Mouse (Mus musculus) 416B (cell line): Measurements from ENCODE around the gene Ank3.
A peak's percentile ranks its signal among the peaks of the same experiment; 100 is the strongest.

Experiments used
- DNase-seq: peaks from one replicate; pipeline ENCODE4 v3.0.0; 2011; ENCODE audit warnings: low read depth

Gene Ank3

DNA sequence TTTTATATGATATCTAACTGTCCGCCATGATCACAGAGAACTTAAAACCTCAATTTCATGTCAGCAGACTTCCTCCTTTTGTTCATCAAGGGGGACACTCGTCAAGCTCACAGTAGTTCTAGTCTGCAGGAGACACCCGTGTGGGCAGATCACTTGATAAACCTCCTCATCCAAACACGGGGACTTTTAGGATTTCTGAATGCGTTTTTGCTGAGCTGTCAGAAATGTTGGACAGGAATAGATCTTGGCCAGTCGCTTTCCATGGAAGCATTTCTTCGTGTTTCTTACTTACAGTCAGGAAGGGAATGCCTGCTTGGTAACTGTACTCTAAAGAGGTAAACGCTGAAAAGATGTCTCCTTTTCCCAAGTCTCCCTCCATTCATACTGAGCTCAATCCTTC, 598.5 kb downstream of the Ank3 start:
- DNase-seq, result no peak

DNA sequence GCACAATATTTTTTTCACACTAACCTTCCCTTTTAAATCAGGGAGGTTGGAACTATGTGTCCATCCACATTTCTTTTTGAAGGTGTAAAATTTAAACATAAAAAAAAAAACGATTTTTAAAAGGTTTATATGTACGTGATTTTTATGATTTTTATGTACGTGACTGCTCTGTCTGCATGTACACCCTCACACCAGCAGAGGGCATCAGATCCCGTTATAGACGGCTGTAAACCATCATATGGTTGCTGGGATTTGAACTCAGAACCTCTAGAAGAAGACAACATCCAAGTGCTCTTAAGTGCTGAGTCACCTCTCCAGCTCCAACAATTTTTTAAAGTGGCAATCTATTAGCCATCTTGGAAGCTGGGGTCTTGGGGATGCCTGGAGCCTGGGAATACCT, 605.5 kb downstream of the Ank3 start:
- DNase-seq, result no peak

DNA sequence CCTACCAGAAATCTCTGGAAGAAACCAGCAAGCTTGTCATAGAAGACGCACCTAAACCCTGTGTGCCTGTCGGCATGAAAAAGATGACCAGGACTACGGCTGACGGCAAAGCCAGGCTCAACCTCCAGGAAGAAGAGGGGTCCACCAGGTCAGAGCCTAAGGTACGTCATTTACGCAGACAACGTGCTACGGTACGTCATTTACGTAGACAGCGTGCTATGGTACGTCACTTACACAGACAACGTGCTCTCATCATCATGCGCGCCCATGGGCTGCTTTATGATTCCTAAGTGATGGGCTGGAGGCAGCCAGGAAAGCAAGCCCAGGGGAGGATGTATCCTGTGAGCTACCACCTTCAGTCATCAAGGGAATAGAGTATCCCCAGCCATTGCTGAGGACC, 606.3 kb downstream of the Ank3 start:
- no peak for DNase-seq

DNA sequence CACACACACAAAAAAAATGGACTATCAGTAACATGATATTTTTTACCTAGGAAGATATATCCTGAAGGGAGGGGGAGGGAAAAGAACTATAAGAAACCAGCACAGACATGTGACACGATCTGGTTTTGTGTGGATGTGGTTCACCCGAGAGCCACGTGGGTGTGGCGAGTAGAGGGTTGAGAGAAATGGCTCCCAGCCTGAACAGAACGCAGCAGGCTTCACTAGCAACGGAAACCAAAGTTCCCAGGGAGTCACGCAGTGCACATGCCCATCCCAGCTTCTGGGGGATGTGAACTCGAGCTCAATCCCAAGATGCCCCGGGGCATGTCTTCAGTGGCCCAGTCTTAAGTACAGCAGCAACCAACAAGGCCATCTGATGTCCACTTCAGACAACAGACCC, 607.8 kb downstream of the Ank3 start:
- DNase-seq, result no peak

DNA sequence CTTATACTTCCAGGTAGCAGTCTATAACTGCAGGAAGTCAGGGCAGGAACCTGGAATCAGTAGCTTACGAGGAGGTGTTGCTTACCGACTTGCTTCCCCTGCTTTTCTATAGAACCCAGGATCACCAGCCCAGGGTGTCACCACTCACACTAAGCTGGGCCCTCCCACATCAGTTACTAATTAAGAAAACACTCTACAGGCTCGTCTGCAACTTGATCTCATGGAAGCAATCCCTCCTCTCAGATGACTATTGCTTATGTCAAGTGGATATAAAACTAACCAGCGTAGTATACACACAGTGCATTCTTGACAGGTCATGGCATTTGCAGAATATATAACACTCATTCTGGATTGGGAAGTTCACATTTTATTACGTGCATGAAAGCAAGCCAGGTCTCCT, 613.2 kb downstream of the Ank3 start:
- no peak for DNase-seq

DNA sequence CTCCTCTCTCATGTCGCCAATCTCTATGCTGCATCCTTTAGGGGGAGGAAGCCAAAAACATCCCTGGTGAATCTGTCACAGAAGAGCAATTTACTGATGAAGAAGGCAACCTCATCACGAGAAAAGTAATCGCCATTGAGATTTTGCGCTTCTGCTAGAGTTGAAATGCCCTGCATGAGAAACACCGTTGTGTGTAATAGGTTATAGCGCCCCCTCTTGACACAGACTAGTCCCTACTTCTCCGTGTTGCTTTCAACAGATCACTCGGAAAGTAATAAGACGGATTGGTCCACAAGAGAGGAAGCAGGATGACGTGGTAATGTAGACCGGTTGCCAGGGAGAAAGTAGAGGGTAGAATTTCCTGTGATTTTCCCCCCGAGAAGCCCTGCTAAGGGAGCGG, 615.4 kb downstream of the Ank3 start:
- no peak for DNase-seq

DNA sequence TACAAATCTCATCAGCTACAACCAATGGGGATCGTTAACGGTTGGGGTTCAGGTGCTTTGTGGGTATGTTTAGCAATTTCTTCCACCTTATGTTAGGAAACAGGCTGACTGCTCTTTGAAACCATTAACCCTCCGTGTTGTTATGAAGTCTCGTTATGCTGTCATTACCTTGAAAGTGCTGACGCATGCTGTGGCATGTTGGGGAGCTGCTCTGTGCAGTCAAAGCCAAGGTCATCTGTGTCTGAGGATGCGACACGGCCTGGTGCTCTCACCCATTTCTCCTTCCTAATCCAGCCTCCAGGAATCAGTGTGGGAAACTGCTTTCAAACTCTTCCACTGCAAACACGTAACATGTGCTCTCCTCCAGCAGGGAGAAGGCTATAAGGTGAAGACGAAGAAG, 616.6 kb downstream of the Ank3 start:
- DNase-seq, result no peak

DNA sequence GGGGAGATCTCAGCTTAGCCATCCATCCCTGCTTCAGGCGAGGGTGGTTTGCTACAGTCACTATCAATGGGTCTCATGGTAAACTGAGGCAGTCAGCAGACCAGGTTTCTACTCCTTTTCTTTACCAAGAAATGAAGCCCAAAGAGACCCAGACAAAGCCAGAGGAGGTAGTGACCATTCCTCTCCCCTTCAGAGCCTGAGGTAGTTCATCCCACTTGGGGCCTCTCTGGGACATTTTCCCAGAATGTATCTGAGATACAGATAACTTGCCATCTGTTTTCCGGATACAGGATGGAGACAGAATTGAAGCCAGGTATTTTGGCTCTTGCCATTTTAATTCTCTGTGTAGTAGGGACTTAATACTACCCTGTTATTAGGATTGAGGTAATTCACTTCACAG, 620.1 kb downstream of the Ank3 start:
- DNase-seq, result no peak

DNA sequence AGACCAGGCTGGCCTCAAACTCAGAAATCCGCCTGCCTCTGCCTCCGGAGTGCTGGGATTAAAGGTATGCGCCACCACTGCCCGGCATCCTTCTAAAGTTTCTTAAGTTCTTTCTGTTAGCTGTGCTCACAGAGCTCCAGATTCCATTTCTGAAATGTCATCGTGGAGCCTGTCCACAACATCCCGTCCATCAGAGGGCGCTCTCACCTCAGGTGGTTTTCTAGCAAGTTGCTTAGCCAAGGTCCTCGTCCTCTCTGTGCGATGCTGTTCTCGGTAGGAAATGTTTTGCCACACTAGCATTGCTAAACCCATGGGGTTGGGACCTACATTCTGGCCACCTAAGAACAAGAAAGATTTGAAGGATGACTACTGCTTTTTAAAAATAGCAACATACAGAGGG, 623.1 kb downstream of the Ank3 start:
- DNase-seq, result peak; percentile 75

DNA sequence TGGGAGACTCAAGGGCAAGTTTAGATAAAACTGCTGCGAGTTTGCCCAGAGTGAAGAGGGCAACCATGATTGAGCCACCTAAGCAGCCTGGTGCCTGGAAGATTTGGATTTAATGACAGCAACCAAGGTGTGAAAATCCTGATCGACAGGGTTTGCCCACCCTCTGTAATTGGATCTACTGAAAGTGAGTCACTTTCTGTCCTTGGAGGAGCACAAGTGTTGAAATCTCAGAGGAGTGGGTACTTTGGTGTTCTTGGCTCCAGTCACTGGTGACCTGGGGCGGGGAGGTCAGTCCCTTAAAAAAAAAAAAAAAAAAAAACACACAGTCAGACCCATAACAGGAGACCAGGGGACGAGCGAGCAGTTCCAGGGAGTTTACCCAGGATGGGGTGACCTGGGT, 624.0 kb downstream of the Ank3 start:
- no peak for DNase-seq

DNA sequence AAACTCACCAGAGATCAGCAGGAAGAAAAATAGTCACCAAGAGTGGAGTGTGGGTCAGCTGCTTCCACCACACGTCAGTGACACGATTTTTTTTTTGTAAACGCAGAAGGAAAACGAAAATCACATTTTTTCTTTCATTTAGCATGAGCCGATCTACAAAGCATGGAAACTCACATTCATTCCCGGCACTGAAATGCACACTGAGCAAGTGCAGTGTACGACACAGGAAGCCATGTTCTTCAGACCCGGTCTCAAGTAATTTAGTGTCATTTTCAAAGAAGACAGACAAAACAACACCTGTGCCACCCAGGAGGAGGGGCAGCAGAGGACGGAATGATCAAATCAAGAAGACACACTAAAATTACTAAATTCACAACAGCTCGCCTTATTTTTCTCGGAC, 625.3 kb downstream of the Ank3 start:
- no peak for DNase-seq

DNA sequence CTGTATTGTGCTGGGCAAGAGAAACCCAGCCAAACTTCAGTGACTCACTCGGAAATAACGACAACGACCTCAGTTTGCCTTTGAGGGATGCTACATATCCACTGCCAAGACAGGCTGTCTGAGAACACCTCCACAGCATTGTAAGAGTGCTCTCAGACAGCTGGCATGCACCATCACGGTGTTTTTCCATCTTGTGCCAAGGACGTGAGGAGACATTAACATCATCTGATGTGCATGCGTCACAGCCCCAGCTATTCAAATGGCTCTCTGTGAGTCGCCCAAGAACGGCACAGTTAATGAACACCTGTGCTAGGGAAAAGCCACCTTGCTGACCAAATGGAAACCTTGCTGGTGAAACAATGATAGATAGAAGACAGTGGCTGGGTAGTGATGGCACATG, 633.4 kb downstream of the Ank3 start:
- DNase-seq, result no peak

DNA sequence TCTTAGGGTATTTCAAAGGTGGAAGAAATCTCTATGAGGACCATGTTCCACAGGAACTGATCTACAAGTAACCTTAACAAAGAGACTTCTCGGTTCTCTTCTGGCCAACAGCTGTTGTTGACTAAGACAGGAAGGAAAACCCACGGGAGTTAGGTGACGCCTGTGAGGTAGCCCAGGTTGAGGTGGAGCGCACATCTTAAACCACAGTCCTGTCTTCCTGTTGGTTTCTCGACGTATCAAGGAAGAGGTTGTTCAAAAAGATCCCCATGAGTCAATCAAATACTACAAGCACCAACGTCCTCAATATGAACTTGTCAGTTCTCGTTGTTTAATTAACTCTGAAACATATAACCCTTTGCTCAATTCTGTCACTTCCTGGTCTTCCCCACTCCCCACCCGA, 634.4 kb downstream of the Ank3 start:
- DNase-seq, result no peak

DNA sequence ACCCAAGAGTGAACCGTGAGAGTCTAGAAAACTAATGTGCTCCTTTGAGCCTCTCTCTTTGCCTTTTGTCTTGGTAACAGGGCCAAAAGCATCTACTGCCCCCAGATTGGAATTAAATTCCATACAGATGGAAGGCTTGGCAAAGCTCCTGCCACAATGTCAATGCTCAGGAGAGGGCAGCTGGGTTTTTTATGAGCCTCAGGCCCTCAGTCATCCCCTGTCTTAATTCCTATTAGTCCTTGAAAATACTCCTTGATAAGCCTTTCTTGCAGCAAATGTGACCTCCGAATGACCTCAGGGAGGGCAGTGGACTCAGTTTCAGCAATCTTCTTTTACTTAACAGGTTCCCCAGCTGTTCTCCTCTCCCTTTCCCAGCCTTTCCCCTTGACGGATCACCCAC, 635.3 kb downstream of the Ank3 start:
- DNase-seq, result no peak

DNA sequence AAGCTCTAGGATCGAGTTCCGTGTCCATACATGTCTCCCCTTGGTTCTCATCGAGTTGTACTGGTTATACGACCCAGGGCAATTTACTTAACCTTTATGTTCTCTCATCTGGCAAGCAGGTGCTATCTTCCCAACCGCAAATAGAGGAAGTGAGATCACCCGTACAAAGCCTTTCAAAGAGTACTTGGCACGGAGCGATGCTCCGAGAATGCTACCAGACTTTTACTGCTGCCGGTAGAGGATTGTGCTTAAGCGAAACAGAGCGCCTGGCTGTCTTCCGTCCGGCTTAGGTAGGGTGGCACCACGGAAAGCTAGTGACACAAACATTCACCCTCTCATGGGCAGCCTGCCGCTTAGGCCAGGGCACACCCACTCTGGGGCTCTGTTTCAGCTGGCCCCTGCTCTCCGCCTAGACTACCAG, 641.3 kb downstream of the Ank3 start:
- DNase-seq, result no peak

DNA sequence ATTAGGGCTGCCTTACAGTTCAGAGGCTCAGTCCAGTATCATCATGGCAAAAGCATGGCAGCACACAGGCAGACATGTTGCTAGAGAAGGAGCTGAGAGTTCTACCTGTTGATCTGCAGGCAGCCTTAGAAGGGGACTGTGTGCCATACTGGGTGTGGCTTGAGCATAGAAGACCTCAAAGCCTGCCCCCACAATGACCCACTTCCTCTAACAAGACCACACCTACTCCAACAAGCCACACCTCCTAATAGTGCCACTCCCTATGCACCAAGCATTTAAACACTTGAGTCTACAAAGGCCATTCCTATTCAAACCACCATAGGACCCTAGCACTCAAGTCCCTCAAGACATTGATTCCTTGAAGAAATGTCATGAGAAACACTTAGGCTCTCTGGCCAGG, 643.0 kb downstream of the Ank3 start:
- no peak for DNase-seq

DNA sequence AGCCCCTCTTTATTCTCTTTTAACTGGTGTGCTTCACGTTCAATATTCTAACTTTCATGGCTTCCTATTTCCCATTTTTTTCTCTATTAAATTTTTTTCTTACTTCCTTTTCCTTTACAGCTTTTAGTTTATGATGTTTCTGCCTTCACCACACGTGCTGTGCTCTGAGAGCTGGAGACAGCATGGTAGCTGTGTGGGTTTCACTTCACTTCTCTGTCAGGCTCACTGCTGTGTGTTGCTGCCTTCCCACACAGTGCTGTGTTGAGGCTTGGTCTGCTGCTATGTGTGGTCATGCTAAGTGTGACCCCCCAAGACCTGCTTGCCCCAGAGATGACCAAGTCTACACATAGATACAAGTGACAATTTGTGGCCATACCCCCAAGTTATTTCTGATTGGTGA, 647.1 kb downstream of the Ank3 start:
- DNase-seq, result no peak

DNA sequence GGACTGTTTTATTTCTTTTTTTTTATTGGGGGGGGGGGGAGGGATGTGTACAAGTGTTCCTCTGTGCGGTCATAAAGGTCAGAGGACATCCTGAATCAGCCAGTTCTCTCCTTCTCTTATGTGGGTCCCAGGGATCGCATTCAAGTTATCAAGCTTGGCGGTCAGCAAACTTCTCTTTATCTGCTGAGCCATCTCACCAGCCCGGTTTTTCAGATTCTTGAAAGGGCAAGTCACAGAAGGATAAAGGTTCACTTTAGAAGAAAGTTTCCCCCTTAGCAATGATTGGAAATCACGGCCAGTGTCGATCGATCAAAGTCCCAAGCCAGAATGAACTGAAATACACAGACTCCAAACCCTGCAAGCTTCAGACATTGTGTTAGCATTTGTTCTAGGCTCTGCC, 651.2 kb downstream of the Ank3 start:
- DNase-seq, result no peak

DNA sequence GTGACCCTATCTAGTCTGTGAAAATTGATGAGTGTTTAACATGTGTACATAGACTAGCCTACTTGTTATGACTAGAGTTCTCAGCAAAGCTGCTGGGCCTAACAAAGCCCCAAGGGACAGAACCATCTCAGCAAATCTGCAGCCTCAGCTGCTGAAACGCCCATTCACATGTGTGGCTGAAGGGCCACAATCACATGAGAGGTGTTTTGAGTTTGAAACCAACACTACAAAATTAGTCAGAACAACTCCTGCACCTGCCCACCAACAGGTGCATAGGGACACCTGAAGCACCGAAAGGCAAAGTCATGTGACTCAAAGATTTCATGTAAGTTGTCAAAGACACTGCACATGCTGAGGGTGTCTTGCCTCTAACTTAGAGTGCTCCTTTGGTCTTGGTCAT, 656.7 kb downstream of the Ank3 start:
- DNase-seq, result no peak

DNA sequence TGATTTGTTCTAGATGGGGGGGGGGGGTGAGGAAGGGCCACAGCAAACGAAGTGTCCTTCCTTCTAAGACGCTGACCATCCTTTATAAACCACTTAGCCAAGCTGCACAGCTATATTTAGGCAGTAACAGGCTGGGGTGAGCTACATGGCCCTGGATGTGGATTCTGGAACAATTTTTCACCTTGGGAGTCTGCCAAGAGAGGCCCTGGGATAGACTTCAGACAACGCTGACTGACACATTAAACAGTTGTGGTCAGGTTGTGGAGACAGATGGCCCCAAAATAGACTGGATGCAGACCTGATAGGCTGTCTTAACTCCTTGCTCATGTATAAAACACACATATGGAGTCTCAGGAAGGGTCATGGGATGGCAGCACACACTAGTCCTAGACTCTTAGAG, 658.5 kb downstream of the Ank3 start:
- peak; percentile 11 for DNase-seq

DNA sequence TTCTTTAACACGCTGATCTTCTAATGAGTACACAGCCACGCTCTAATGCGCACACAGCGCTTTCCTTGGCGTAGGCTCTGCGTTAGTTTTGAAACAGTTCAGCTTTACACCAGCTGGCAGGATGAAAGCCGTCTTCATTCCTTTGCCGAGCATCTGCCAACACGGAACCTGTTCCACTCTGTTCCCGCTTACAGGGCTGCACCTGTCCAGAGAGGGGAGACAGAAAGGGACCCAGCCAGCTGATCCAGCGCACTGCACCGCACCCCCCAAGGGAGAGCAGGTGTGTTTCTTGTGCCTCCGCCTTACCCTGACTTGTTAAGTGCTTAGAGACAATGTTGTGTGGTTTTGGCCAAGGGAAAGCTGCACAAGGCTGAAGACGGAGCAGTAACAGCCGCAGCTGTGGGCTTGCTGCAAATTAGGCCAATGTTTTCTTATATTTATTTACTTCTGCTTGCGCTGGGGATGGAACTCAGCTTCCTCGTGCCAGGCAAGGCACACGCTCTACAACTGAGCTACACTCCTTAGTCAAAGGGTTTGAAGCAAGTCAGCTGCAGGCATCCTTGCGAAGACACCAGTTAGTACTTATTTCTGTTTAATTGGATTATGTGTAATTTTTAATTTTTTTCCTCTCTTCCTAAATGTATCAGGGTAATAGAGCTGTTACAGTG, 661.6 kb downstream of the Ank3 start:
- DNase-seq, result no peak

DNA sequence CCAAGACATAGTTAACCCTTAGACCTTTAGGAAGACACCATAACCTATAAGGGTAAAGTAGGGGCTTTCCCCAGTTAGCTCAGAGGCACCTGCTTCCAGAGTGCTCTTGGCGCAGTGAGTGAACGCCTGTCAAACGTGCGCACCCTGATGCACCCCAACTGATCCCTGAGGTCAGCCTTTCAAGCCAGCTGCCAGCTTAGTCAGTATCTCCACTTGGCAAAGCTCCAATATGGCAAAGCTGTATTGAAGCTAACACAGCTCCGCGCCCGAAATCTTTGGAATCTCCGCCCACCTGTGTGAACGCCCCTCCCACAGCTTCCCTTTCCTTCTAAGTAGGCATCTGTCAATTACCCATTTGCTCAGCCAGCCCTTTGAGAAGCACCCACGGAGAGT, 662.1 kb downstream of the Ank3 start:
- DNase-seq, result no peak

DNA sequence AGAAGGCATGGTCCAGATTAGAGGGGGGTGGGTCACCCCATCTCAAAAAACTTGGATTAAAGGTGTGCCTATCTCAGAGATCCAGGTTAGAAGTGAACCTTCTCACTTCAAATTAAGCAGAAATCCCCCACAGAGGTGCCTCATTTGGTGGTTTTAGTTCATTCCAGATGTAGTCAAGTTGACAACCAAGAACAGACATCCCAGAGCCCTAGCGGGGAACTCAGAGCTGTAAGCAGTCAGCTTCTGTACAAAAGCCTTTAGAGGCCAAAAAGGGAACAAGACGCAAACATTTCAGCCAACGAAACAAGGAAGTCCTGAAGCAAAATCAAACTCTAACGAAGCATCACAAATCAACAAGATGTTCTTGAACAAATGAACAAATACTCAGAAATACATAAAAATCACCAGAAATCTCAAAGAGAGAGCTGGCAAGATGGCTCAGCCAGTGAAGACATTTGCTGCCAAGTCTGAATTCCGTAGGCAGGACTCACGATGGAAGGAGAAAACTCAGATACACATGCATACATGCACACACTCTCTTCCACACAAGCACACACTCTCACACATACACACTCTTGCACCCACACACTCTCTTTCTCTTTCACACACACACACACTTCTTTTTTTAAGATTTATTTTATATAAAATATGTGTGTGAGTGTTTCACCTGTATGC, 665.4 kb downstream of the Ank3 start:
- DNase-seq, result no peak

DNA sequence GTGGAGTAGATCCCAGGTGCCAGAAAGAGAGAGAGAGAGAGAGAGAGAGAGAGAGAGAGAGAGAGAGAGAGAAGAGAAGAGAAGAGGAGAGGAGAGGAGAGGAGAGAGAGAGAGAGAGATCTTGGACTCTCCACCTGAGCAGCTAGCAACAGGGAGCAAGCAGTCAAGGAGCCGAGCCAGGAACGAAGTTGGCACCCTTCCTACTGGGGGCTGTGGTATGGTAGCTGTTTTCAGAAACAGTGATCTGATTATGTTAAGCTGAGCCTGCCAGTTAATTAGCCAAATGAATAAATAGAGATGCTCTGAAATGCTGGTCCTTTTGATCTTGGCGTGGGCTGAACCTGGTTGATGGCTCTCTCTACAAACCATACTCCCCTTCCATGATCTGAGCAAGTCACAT, 666.6 kb downstream of the Ank3 start:
- DNase-seq, result no peak
